Comparison of ENCODE assay signal across 9 mouse cellular contexts in genomic region chr10:79726090-79726489, GRCm38 (mm10). TPM values are rescaled to one million over a fixed set of nuclear protein-coding genes. Genes with fewer than 3 reads are reported as not detected.
DNase-seq lines count a peak whose midpoint lies in the region; ATAC-seq lines count a peak whose summit lies in the region.
"Had no signal": no experiment of that assay in that cellular context is flagged by ENCODE, and none has a peak within 500 bp of the region (broad histone marks: within the 10 kb centered on the region; RNA-seq: fewer than 3 reads in every experiment).

No protein-coding gene starts in this region.

- peak; percentile 64 for ATAC-seq in common myeloid progenitor, adult 5-6 weeks (replicated peaks; ENCODE audit: low read depth, poor library complexity, severe bottlenecking)
- peak; percentile 66; the same call in 1 of the 2 replicates for ATAC-seq in megakaryocyte-erythroid progenitor cell, adult 5-6 weeks (replicated peaks; ENCODE audit: low FRiP score, low TSS enrichment, poor library complexity, severe bottlenecking)
- no peak for ATAC-seq in inflammation-experienced regulatory T-cells, adult 6 months

- DNase-seq in heart, postnatal 4 days = peak; percentile 69
- no peak for DNase-seq in heart, postnatal 25 days (ENCODE audit: low spot score)
- DNase-seq in ES-CJ7 (ENCODE audit: low read depth, low spot score) = peak; percentile 69
- peak; percentile 71 for DNase-seq in kidney, postnatal 10 days
- no peak for DNase-seq in frontal cortex, postnatal 25 days (ENCODE audit: low spot score in 2 of 2)

- intact Hi-C loops in heart, postnatal 25 days (cut with DNase I) = no loop called here

RNA-seq across cellular contexts. Expression of gene Hcn2, which starts 9.7 kb away (rescaled TPM):
- 1 to 10 TPM; 7.6 to 9.5 TPM for total RNA-seq in heart, postnatal 4 days (2021)
- 10 to 100 TPM; 26.0 to 28.5 TPM for total RNA-seq in heart, postnatal 25 days (2021)
- not detected in 2 replicates for total RNA-seq in common myeloid progenitor, adult 5-6 weeks (2017)
- 0.50 TPM in 1 of 2 replicates, not detected in the other for total RNA-seq in megakaryocyte-erythroid progenitor cell, adult 5-6 weeks (2014; fragmentation: Nextera tagmentation)
- total RNA-seq in megakaryocyte-erythroid progenitor cell, adult 5-6 weeks (2017) = not detected in 2 replicates
- not detected for polyA plus RNA-seq in inflammation-experienced regulatory T-cells, adult 6 months (2017; shearing (Covaris generic))
- polyA plus RNA-seq: limb, embryonic 13.5 days had no signal

RNA-seq across cellular contexts. Expression of gene Polrmt, which starts 20.3 kb away (rescaled TPM):
- 10 to 100 TPM; 35.4 to 39.6 TPM for total RNA-seq in heart, postnatal 4 days (2021)
- 10 to 100 TPM; 37.0 to 38.6 TPM for total RNA-seq in heart, postnatal 25 days (2021)
- total RNA-seq in common myeloid progenitor, adult 5-6 weeks (2017) = 10.3 and 16.1 TPM in 2 replicates
- total RNA-seq in megakaryocyte-erythroid progenitor cell, adult 5-6 weeks (2014; fragmentation: Nextera tagmentation) = 45.2 and 51.7 TPM in 2 replicates
- total RNA-seq in megakaryocyte-erythroid progenitor cell, adult 5-6 weeks (2017) = 17.6 and 21.2 TPM in 2 replicates
- polyA plus RNA-seq in inflammation-experienced regulatory T-cells, adult 6 months (2017; shearing (Covaris generic)) = 10 to 100 TPM; 10.6 to 19.2 (median 17.1) TPM

RNA-seq across cellular contexts. Expression of gene Bsg, which starts 21.8 kb away (rescaled TPM):
- 100 to 1,000 TPM; 793 to 876 TPM for total RNA-seq in heart, postnatal 4 days (2021)
- total RNA-seq in heart, postnatal 25 days (2021) = 1,000 to 10,000 TPM; 1,236 to 1,242 TPM
- total RNA-seq in common myeloid progenitor, adult 5-6 weeks (2017) = 283 and 298 TPM in 2 replicates
- total RNA-seq in megakaryocyte-erythroid progenitor cell, adult 5-6 weeks (2014; fragmentation: Nextera tagmentation) = 361 and 460 TPM in 2 replicates
- total RNA-seq in megakaryocyte-erythroid progenitor cell, adult 5-6 weeks (2017) = 350 and 443 TPM in 2 replicates
- 100 to 1,000 TPM; 116 to 152 (median 121) TPM for polyA plus RNA-seq in inflammation-experienced regulatory T-cells, adult 6 months (2017; shearing (Covaris generic))

RNA-seq across cellular contexts. Expression of gene Fgf22, which starts 28.8 kb away (rescaled TPM):
- total RNA-seq in heart, postnatal 4 days (2021) = not detected
- total RNA-seq in heart, postnatal 25 days (2021) = not detected
- not detected in 2 replicates for total RNA-seq in common myeloid progenitor, adult 5-6 weeks (2017)
- not detected in 2 replicates for total RNA-seq in megakaryocyte-erythroid progenitor cell, adult 5-6 weeks (2014; fragmentation: Nextera tagmentation)
- total RNA-seq in megakaryocyte-erythroid progenitor cell, adult 5-6 weeks (2017) = not detected in 2 replicates
- under 1 TPM in 1 of 3 experiments, not detected in 2; 0.24 TPM for polyA plus RNA-seq in inflammation-experienced regulatory T-cells, adult 6 months (2017; shearing (Covaris generic))

RNA-seq across cellular contexts. Expression of gene Gzmm, which starts 37.3 kb away (rescaled TPM):
- 1 to 10 TPM; 2.9 to 3.7 TPM for total RNA-seq in heart, postnatal 4 days (2021)
- 1 to 10 TPM; 6.0 to 7.2 TPM for total RNA-seq in heart, postnatal 25 days (2021)
- 0.96 and 1.6 TPM in 2 replicates for total RNA-seq in common myeloid progenitor, adult 5-6 weeks (2017)
- 1.7 and 1.8 TPM in 2 replicates for total RNA-seq in megakaryocyte-erythroid progenitor cell, adult 5-6 weeks (2014; fragmentation: Nextera tagmentation)
- total RNA-seq in megakaryocyte-erythroid progenitor cell, adult 5-6 weeks (2017) = 1.7 and 2.4 TPM in 2 replicates
- polyA plus RNA-seq in inflammation-experienced regulatory T-cells, adult 6 months (2017; shearing (Covaris generic)) = 1 to 10 TPM in 1 of 3 experiments, under 1 TPM in 2; 0.62 to 3.2 (median 0.94) TPM

Comparison
In these comparisons a context has a peak if more than half of its experiments do, and no peak if none do; other contexts are left out.
1. DNase-seq: peak in heart, postnatal 4 days (single experiment), ES-CJ7 (single experiment) and kidney, postnatal 10 days (single experiment); none in heart, postnatal 25 days (single experiment) and frontal cortex, postnatal 25 days (0 of 2).